Mouse (Mus musculus) spleen, adult 2 months (tissue): Measurements from ENCODE around the gene Ndst2. TPM values are rescaled to one million over a fixed set of nuclear protein-coding genes. Genes with fewer than 3 reads are reported as not detected.

Experiments used
- DNase-seq, 2 experiments: peaks; one replicate each; pipeline versions ENCODE4 v3.0.0 to v3.0.0-alpha.2; 2012 to 2021; ENCODE audit warnings: low spot score in 2 of 2, low read depth in 1 of 2
- H3K27ac ChIP-seq: fragments of 200-500 bp; 2 replicates; pipeline ENCODE4 v1.5.1; 2012; ENCODE audit warnings: low read length, inconsistent platforms; ENCODE audit not compliant: insufficient read depth
- H3K27me3 ChIP-seq: fragments of 200-500 bp; 2 replicates; pipeline ENCODE4 v1.6.1; 2012; ENCODE audit warnings: mild to moderate bottlenecking, moderate library complexity, low read length, inconsistent platforms; ENCODE audit not compliant: control insufficient read depth, insufficient read depth
- H3K36me3 ChIP-seq: fragments of 200-500 bp; 2 replicates; pipeline ENCODE4 v1.6.1; 2012; ENCODE audit warnings: mild to moderate bottlenecking, low read length, inconsistent platforms; ENCODE audit not compliant: control insufficient read depth, insufficient read depth
- H3K4me1 ChIP-seq: fragments of 200-500 bp; 2 replicates; pipeline ENCODE4 v1.6.1; 2011; ENCODE audit warnings: inconsistent platforms; ENCODE audit not compliant: control insufficient read depth, insufficient read depth, insufficient read length
- H3K4me3 ChIP-seq: fragments of 200-500 bp; 2 replicates; pipeline ENCODE4 v1.5.1; 2011; ENCODE audit warnings: mild to moderate bottlenecking, inconsistent platforms; ENCODE audit not compliant: insufficient read depth, insufficient read length; ENCODE audit errors: extremely low read depth
- CTCF ChIP-seq: fragments of 200-500 bp; IDR thresholded peaks from 2 replicates; pipeline ENCODE4 v1.5.1; 2011; ENCODE audit warnings: mild to moderate bottlenecking, inconsistent platforms; ENCODE audit not compliant: insufficient read depth, insufficient read length, insufficient replicate concordance; ENCODE audit errors: extremely low read depth
- POLR2A ChIP-seq: fragments of 200-500 bp; IDR thresholded peaks from 2 replicates; pipeline ENCODE4 v1.6.1; 2011; ENCODE audit warnings: low read depth, low read length, inconsistent platforms
- whole genome bisulfite sequencing: fragments of 180-500 bp; shearing (Covaris S2); methylation state at CpG from one replicate; pipeline ENCODE4 v1.1.7; 2018; 5-methylcytosine and 5-hydroxymethylcytosine counted together
- polyA plus RNA-seq: library from polyadenylated mRNA; depleted of rRNA; stranded (reverse); fragments of >200 nt; gene quantifications from 2 replicates; pipeline ENCODE4 v1.2.3, GENCODE M21; 2012

Gene Ndst2
- polyA plus RNA-seq, 1 experiment: 41.6 TPM

DNA sequence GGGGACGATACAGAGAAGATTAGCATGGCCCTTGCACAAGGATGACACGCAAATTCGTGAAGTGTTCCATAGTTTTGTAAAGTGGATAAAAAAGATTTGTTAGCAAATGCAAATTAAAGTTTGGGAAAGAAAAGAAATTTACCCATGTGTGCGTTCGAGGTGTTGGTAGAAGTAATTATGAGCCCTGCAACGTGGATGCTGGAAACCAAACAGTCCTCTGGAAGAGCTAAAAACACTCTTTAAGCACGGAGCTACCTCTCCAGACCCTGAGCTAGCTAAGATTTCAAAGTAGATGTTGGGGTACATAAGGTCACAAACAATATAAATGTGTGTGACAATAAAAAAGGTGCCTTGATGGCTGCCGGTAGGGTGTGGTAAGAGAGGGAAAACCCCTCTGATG lies 32.8 kb downstream of the Ndst2 start:
- no peak overlapping the region for H3K4me3 ChIP-seq
- no peak for TF ChIP-seq CTCF
- TF ChIP-seq POLR2A: no peak

GRCm38 (mm10) chr14:20700362-20700761 lies 34.0 kb downstream of the Ndst2 start:
- DNase-seq: no peak
- peaks cover 11% of the 10 kb centered on the region; the same call in 1 of the 2 replicates for H3K4me1 ChIP-seq
- H3K36me3 ChIP-seq: no peaks in the 10 kb centered on the region
- no peak overlapping the region for H3K4me3 ChIP-seq
- H3K27me3 ChIP-seq: no peaks in the 10 kb centered on the region
- 87% methylated on average over 3 of the region's 3 CpGs for WGBS
- TF ChIP-seq CTCF (no peak), POLR2A (no peak)
- no peak overlapping the region for H3K27ac ChIP-seq

More for the DNA sequence above, 32.8 kb downstream of the Ndst2 start:
- no peak for DNase-seq
- no peaks in the 10 kb centered on the region for H3K27me3 ChIP-seq
- WGBS: 83% methylated on average over 8 of the region's 8 CpGs
- H3K4me1 ChIP-seq: peaks cover 6% of the 10 kb centered on the region; the same call in 1 of the 2 replicates
- H3K36me3 ChIP-seq: no peaks in the 10 kb centered on the region
- H3K27ac ChIP-seq: no peak overlapping the region

DNA sequence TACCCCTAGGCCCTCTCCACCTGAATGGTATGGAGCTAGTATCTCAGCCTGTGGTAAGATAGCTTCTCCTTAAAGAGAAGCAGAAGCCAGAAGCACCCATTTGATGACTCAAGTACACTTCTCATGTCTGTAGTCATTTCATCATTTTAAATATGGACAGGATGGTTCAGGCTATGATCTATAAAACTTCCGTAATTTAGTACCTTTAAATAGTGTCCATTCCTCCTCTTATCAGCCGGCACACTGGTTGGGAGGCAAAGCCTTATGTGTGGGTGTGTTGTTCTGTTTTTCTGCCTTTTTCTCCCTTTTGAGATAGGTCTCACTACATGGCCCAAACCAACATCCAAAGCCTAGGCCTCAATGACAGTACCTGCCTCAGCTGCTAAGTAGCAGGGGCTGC lies 35.8 kb downstream of the Ndst2 start:
- no peak overlapping the region for H3K4me3 ChIP-seq
- TF ChIP-seq POLR2A: no peak
- TF ChIP-seq CTCF: no peak
- no peak overlapping the region for H3K27ac ChIP-seq
- WGBS: 90% methylated on average over 2 of the region's 2 CpGs
- DNase-seq: no peak
- H3K36me3 ChIP-seq: peaks cover 6% of the 10 kb centered on the region
- no peaks in the 10 kb centered on the region for H3K27me3 ChIP-seq
- peaks cover 11% of the 10 kb centered on the region; the same call in 1 of the 2 replicates for H3K4me1 ChIP-seq

DNA sequence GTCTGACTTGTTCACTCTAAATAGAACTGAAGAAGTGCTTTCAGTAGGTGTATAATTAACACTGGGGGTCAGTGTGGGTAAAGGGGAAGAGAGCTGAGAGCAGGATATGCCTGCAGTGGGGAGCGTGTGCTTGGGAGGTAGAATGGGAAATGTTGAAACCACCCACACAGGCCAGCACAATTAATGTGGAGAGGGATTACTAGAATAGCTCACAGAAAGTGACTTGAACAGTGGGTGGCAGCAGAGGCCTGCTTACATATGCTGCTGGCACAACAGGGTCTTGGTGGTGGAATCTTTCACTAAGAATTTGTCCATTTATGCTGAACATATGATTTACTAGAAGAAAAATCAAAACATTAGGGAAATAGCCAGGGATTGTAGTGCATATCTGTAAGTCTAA lies 37.4 kb downstream of the Ndst2 start:
- H3K4me3 ChIP-seq: no peak overlapping the region
- DNase-seq: peak in 1 of 2 experiments; percentile 47
- no peaks in the 10 kb centered on the region for H3K27me3 ChIP-seq
- WGBS: 27% methylated on average over 1 of the region's 1 CpGs
- peaks cover 15% of the 10 kb centered on the region for H3K36me3 ChIP-seq
- TF ChIP-seq POLR2A: no peak
- peak; percentile 39; the same call in 1 of the 2 replicates for TF ChIP-seq CTCF
- peaks cover 11% of the 10 kb centered on the region; the same call in 1 of the 2 replicates for H3K4me1 ChIP-seq
- no peak overlapping the region for H3K27ac ChIP-seq

DNA sequence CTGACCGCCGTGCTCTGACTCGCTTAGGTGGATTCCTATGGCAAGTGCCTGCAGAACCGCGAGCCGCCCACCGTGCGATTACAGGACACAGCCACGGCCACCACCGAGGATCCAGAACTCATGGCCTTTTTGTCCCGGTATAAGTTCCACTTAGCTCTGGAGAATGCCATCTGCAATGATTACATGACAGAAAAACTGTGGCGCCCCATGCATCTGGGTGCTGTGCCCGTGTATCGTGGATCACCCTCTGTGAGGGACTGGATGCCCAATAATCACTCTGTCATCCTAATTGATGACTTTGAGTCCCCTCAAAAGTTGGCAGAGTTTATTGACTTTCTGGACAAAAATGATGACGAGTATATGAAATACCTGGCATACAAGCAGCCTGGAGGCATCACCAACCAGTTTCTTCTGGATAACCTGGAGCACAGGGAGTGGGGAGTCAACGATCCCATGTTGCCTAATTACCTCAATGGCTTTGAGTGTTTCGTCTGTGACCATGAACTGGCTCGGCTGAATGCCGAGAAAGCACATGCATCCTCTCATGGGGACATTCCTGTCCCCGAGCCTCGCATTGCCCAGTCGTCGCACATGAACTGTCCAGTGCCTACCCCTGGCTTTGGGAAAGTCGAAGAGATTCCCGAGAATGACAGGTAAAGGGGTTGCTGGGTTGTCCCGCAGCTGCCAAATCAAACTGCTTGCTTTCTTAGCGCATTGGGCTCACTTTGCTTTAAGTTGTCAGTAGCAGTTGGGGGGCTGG lies 38.4 kb downstream of the Ndst2 start:
- H3K27me3 ChIP-seq: no peaks in the 10 kb centered on the region
- H3K4me1 ChIP-seq: peaks cover 11% of the 10 kb centered on the region; the same call in 1 of the 2 replicates
- no peak for TF ChIP-seq POLR2A
- TF ChIP-seq CTCF: no peak
- H3K36me3 ChIP-seq: peaks cover 21% of the 10 kb centered on the region
- H3K4me3 ChIP-seq: peak overlapping the region; percentile 85
- no peak for DNase-seq
- peak overlapping the region; percentile 96; the same call in 1 of the 2 replicates for H3K27ac ChIP-seq
- 28% methylated on average over 27 of the region's 27 CpGs for WGBS

- Histone ChIP-seq H3K27ac (peak within 1 kb of the TSS; percentile 96), H3K36me3 (peaks cover 25% of the 10 kb centered on the region), H3K27me3 (no peaks in the 10 kb centered on the region), H3K4me1 (peaks cover 11% of the 10 kb centered on the region; the same call in 1 of the 2 replicates), H3K4me3 (peak within 1 kb of the TSS; percentile 85)
- WGBS: under 1% methylated on average over 107 of the region's 111 CpGs
- peak; percentile 44 for TF ChIP-seq POLR2A
- no peak for TF ChIP-seq CTCF
- DNase-seq: peak; percentile 72 to 80
Observed at GRCm38 (mm10) chr14:20694884-20695760, 39.2 kb downstream of the Ndst2 start, which contains the start of gene Fut11. TSS of gene Fut11 (plus strand) at chr14:20694968.
